Mouse (Mus musculus) frontal cortex, adult 2 months (tissue): ENCODE measurements around the gene Hephl1. TPM values are rescaled to one million over a fixed set of nuclear protein-coding genes. Genes with fewer than 3 reads are reported as not detected.

Experiments
- DNase-seq, 2 experiments: peaks; one replicate each; pipeline ENCODE4 v3.0.0; 2022; ENCODE audit warnings: low spot score in 1 of 2; ENCODE audit errors: extremely low spot score in 1 of 2
- polyA plus RNA-seq: library from polyadenylated mRNA; depleted of rRNA; stranded (reverse); fragments of >200 nt; gene quantifications from 2 replicates; pipeline ENCODE4 v1.2.3, GENCODE M21; 2012; rRNA removed

The Hephl1 gene
- polyA plus RNA-seq, 1 experiment: 1.3 TPM

GRCm38 (mm10) chr9:15020561-15021080 is 91.3 kb downstream of the Hephl1 start:
- no peak for DNase-seq

- no peak for DNase-seq
Measured at GRCm38 (mm10) chr9:15018756-15019131, 93.2 kb downstream of the Hephl1 start.

GRCm38 (mm10) chr9:15017791-15018755 is 93.8 kb downstream of the Hephl1 start:
- DNase-seq: peak in 1 of 2 experiments; percentile 53

GRCm38 (mm10) chr9:15015223-15015956 is 96.5 kb downstream of the Hephl1 start:
- DNase-seq: peak; percentile 67 to 94

GRCm38 (mm10) chr9:15007566-15007965 is 104.3 kb downstream of the Hephl1 start:
- no peak for DNase-seq

GRCm38 (mm10) chr9:15004298-15004685 is 107.6 kb downstream of the Hephl1 start:
- DNase-seq: no peak

- no peak for DNase-seq
Measured at GRCm38 (mm10) chr9:15003676-15004297, 108.1 kb downstream of the Hephl1 start.

- no peak for DNase-seq
Measured at GRCm38 (mm10) chr9:15002995-15003613, 108.8 kb downstream of the Hephl1 start.

Other genes with a start within 250 kb of the Hephl1 start
- gene Izumo1r, start 208.2 kb downstream of the Hephl1 start, polyA plus RNA-seq: not detected in 2 replicates
- gene Panx1, start 66.6 kb downstream of the Hephl1 start, polyA plus RNA-seq: 36.1 and 38.8 TPM in 2 replicates
- 15.4 and 18.4 TPM in 2 replicates for gene Vstm5, start 126.9 kb upstream of the Hephl1 start, polyA plus RNA-seq
- 44.0 and 48.7 TPM in 2 replicates for gene Med17, start 167.8 kb upstream of the Hephl1 start, polyA plus RNA-seq
- gene Taf1d, start 194.1 kb upstream of the Hephl1 start, polyA plus RNA-seq: 32.3 and 38.9 TPM in 2 replicates
- gene 4931406C07Rik, start 194.3 kb upstream of the Hephl1 start, polyA plus RNA-seq: 31.3 and 34.6 TPM in 2 replicates
- gene Cep295, start 245.7 kb upstream of the Hephl1 start, polyA plus RNA-seq: 19.7 and 22.3 TPM in 2 replicates